Mouse (Mus musculus) kidney, adult 2 months (tissue): ENCODE data around the gene Sohlh2.

Source experiments
- CTCF ChIP-seq: fragments of 200-500 bp; conservative IDR thresholded peaks from 2 replicates; pipeline ENCODE4 v1.5.1; 2011; ENCODE audit warnings: low read depth, mild to moderate bottlenecking, control low read depth, low read length, moderate library complexity, mixed read lengths; ENCODE audit not compliant: insufficient read depth, insufficient read length
- POLR2A ChIP-seq: fragments of 200-500 bp; IDR thresholded peaks from one replicate; pipeline ENCODE4 v1.6.1; 2011; ENCODE audit warnings: low read depth, low read length, control low read depth

GRCm38 (mm10) chr3:55194792-55195191, 13.0 kb downstream of the Sohlh2 start:
- no peak for TF ChIP-seq POLR2A
- no peak for TF ChIP-seq CTCF
